Comparison of ENCODE assay signal across 3 mouse cellular contexts in the genomic region with DNA sequence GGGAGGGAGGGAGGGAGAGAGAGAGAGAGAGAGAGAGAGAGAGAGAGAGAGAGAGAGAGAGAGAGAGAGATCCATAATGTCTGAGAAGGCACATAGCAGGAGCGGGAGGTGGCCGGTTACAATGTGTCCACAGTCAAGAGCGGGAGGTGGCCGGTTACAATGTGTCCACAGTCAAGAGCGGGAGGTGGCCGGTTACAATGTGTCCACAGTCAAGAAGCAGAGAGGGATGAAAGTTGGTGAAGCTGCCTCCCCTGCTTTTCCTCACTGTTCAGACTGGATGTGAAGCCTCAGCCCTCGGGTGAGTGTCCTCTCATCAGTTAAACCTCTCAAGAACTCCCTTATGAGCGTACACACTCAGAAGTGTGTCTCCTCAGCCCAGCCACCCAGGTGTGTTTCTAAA. TPM values are rescaled to one million over a fixed set of nuclear protein-coding genes. Genes with fewer than 3 reads are reported as not detected.
"Had no signal": no experiment of that assay in that cellular context is flagged by ENCODE, and none has a peak within 500 bp of the region (broad histone marks: within the 10 kb centered on the region; RNA-seq: fewer than 3 reads in every experiment).

No protein-coding gene starts in this region.

RNA-seq across cellular contexts. Expression of a gene that starts 57.2 kb away (rescaled TPM):
- polyA plus RNA-seq: neural tube, embryonic 14.5 days; spleen, adult 2 months; urinary bladder, adult 2 months had no signal
